Mouse (Mus musculus): Measurements from ENCODE around the gene Enc1.

- TF ChIP-seq CTCF (IDR thresholded peaks at IDR 0.05; ENCODE audit: extremely low read depth, insufficient read depth, insufficient read length, insufficient replicate concordance), result no peak
- no peak for TF ChIP-seq POLR2A (IDR thresholded peaks at IDR 0.05; ENCODE audit: low read depth, low read length)
Measured at GRCm38 (mm10) chr13:97287046-97287445, 46.1 kb downstream of the Enc1 start.

Data from spleen, adult 2 months (tissue).